Mouse (Mus musculus): ENCODE data around the gene Tm7sf3. TPM values are rescaled to one million over a fixed set of nuclear protein-coding genes. Genes with fewer than 3 reads are reported as not detected.

Tm7sf3 gene
- polyA plus RNA-seq, 2 experiments, result 11.2 to 24.8 TPM

GRCm38 (mm10) chr6:146615891-146616290, 26.7 kb downstream of the Tm7sf3 start:
- Histone ChIP-seq H3K9me3 (ENCODE audit: control insufficient read depth, low read length) (no peaks in the 10 kb centered on the region), H3K27me3 (ENCODE audit: control insufficient read depth, insufficient read depth, low read length) (no peaks in the 10 kb centered on the region), H3K36me3 (replicated peaks; ENCODE audit: control insufficient read depth, insufficient read depth, low read depth) (peaks cover 45% of the 10 kb centered on the region), H3K4me1 (replicated peaks; ENCODE audit: control insufficient read depth in 2 of 2, insufficient read depth in 2 of 2, low read length in 1 of 2) (peaks cover 32 to 39% of the 10 kb centered on the region in 2 experiments), H3K4me2 (ENCODE audit: low read depth) (no peak overlapping the region), H3K27ac (no peak overlapping the region; the same call in 1 of the 2 replicates), H3K4me3 (ENCODE audit: insufficient read depth in 1 of 2, low read depth in 2 of 2, low read length in 2 of 2) (no peak overlapping the region), H3K9ac (replicated peaks) (no peak overlapping the region)
- DNase-seq (ENCODE audit: low read depth in 3 of 3, low spot score in 3 of 3), result no peak
- WGBS (ENCODE audit: insufficient replicate concordance), result 88% methylated on average over 8 of the region's 8 CpGs
- TF ChIP-seq CTCF (IDR thresholded peaks at IDR 0.05; ENCODE audit: low read depth), result no peak
- no peak for TF ChIP-seq EP300 (IDR thresholded peaks at IDR 0.05; ENCODE audit: low read depth)
- ATAC-seq (ENCODE audit: insufficient read depth), result no peak

DNA sequence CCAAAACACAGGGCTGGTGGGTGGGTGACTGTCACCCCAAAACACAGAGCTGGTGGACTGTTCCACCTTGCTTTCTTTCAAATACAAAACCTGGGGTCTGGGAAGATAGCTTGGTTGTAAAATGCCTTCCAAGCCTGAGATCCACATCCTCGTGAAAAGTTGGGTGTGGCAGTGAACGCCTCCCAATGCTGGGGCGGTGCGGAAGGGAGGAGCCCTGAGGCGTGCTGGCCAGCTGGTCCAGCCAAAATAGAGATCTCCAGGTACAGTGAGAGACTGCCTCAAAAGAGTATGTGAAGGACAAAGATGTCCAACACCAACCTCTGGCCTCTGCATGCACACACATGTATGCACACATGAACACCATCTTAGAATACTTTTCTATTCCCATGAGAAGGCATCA, 28.1 kb downstream of the Tm7sf3 start:
- peak overlapping the region; percentile 63 for H3K4me2 ChIP-seq (ENCODE audit: low read depth)
- WGBS (ENCODE audit: insufficient replicate concordance), result 54% methylated on average over 5 of the region's 5 CpGs
- H3K9ac ChIP-seq (replicated peaks), result peak overlapping the region; percentile 45
- peaks cover 55% of the 10 kb centered on the region for H3K36me3 ChIP-seq (replicated peaks; ENCODE audit: control insufficient read depth, insufficient read depth, low read depth)
- peak overlapping the region; percentile 71 for H3K27ac ChIP-seq
- H3K27me3 ChIP-seq (ENCODE audit: control insufficient read depth, insufficient read depth, low read length), result no peaks in the 10 kb centered on the region
- peaks cover 45 to 49% of the 10 kb centered on the region in 2 experiments for H3K4me1 ChIP-seq (replicated peaks; ENCODE audit: control insufficient read depth in 2 of 2, insufficient read depth in 2 of 2, low read length in 1 of 2)
- H3K4me3 ChIP-seq (ENCODE audit: insufficient read depth in 1 of 2, low read depth in 2 of 2, low read length in 2 of 2), result peak overlapping the region in 1 of 2 experiments; percentile 10; a peak in 1 of 4 replicates
- no peaks in the 10 kb centered on the region for H3K9me3 ChIP-seq (ENCODE audit: control insufficient read depth, low read length)
- TF ChIP-seq CTCF (IDR thresholded peaks at IDR 0.05; ENCODE audit: low read depth), result no peak
- TF ChIP-seq EP300 (IDR thresholded peaks at IDR 0.05; ENCODE audit: low read depth), result no peak
- ATAC-seq (ENCODE audit: insufficient read depth) (peak; percentile 62), DNase-seq (ENCODE audit: low read depth in 3 of 3, low spot score in 3 of 3) (no peak)

GRCm38 (mm10) chr6:146613907-146614306, 28.7 kb downstream of the Tm7sf3 start:
- no peak for DNase-seq (ENCODE audit: low read depth in 3 of 3, low spot score in 3 of 3)
- Histone ChIP-seq H3K9ac (replicated peaks) (no peak overlapping the region), H3K4me3 (ENCODE audit: insufficient read depth in 1 of 2, low read depth in 2 of 2, low read length in 2 of 2) (no peak overlapping the region), H3K9me3 (ENCODE audit: control insufficient read depth, low read length) (no peaks in the 10 kb centered on the region), H3K4me1 (replicated peaks; ENCODE audit: control insufficient read depth in 2 of 2, insufficient read depth in 2 of 2, low read length in 1 of 2) (peaks cover 45 to 49% of the 10 kb centered on the region in 2 experiments), H3K4me2 (ENCODE audit: low read depth) (peak overlapping the region; percentile 63), H3K27me3 (ENCODE audit: control insufficient read depth, insufficient read depth, low read length) (no peaks in the 10 kb centered on the region), H3K27ac (peak overlapping the region; percentile 65), H3K36me3 (replicated peaks; ENCODE audit: control insufficient read depth, insufficient read depth, low read depth) (peaks cover 61% of the 10 kb centered on the region)
- WGBS (ENCODE audit: insufficient replicate concordance), result 79% methylated on average over 5 of the region's 5 CpGs
- TF ChIP-seq CTCF (IDR thresholded peaks at IDR 0.05; ENCODE audit: low read depth) (peak; percentile 66), EP300 (IDR thresholded peaks at IDR 0.05; ENCODE audit: low read depth) (no peak)
- no peak for ATAC-seq (ENCODE audit: insufficient read depth)

DNA sequence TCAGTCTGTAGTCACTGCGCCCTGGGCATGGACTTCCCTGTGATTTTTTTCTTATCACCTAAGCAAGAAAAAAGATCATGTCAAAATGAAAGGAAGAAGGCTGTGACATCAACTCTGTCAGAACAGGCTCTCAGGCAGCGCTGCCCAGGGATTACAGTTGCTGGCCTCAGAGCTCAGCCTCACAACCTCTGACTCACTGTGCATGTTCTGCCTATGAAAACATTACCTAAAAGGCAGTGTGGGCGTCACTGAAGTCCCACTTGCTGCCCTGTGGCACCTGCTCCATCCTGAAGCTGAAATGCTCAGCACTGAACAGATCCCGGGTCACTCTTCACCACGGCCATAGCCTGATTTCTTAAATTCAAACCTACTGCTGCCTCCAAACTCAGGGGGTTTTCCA, 29.9 kb downstream of the Tm7sf3 start:
- peaks cover 61% of the 10 kb centered on the region for H3K36me3 ChIP-seq (replicated peaks; ENCODE audit: control insufficient read depth, insufficient read depth, low read depth)
- H3K4me3 ChIP-seq (ENCODE audit: insufficient read depth in 1 of 2, low read depth in 2 of 2, low read length in 2 of 2), result no peak overlapping the region
- no peak overlapping the region for H3K9ac ChIP-seq (replicated peaks)
- TF ChIP-seq CTCF (IDR thresholded peaks at IDR 0.05; ENCODE audit: low read depth), result no peak
- no peak for TF ChIP-seq EP300 (IDR thresholded peaks at IDR 0.05; ENCODE audit: low read depth)
- WGBS (ENCODE audit: insufficient replicate concordance), result 86% methylated on average over 5 of the region's 5 CpGs
- H3K4me2 ChIP-seq (ENCODE audit: low read depth), result no peak overlapping the region
- H3K4me1 ChIP-seq (replicated peaks; ENCODE audit: control insufficient read depth in 2 of 2, insufficient read depth in 2 of 2, low read length in 1 of 2), result peaks cover 45 to 49% of the 10 kb centered on the region in 2 experiments
- no peak for ATAC-seq (ENCODE audit: insufficient read depth)
- H3K27me3 ChIP-seq (ENCODE audit: control insufficient read depth, insufficient read depth, low read length), result no peaks in the 10 kb centered on the region
- DNase-seq (ENCODE audit: low read depth in 3 of 3, low spot score in 3 of 3), result no peak
- H3K27ac ChIP-seq, result peak overlapping the region; percentile 99
- H3K9me3 ChIP-seq (ENCODE audit: control insufficient read depth, low read length), result no peaks in the 10 kb centered on the region

DNA sequence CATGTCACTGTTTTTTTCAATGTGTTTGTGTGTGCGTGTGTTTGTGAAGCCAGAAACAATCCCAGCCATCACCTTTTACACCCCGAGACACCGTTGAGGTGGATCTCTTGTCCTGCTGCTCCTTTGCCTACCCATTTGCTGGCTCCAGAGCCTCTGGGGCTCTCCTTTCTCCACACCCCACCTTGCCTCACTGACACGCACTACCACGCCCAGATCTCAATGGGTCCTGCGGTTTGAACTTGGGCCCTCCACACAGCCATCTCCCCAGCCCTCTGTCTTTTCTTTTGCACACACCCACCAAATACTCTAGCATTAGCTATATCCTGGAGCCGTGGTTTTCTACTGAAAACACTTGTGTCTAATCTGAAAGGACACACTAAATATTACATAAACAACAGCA, 30.7 kb downstream of the Tm7sf3 start:
- WGBS (ENCODE audit: insufficient replicate concordance), result 40% methylated on average over 7 of the region's 7 CpGs
- peak overlapping the region; percentile 70 for H3K9ac ChIP-seq (replicated peaks)

More for the DNA sequence above, 30.7 kb downstream of the Tm7sf3 start:
- no peak for DNase-seq (ENCODE audit: low read depth in 3 of 3, low spot score in 3 of 3)
- peaks cover 45 to 49% of the 10 kb centered on the region in 2 experiments for H3K4me1 ChIP-seq (replicated peaks; ENCODE audit: control insufficient read depth in 2 of 2, insufficient read depth in 2 of 2, low read length in 1 of 2)
- no peaks in the 10 kb centered on the region for H3K27me3 ChIP-seq (ENCODE audit: control insufficient read depth, insufficient read depth, low read length)
- H3K4me3 ChIP-seq (ENCODE audit: insufficient read depth in 1 of 2, low read depth in 2 of 2, low read length in 2 of 2), result peak overlapping the region in 1 of 2 experiments; percentile 18; a peak in 1 of 4 replicates
- H3K27ac ChIP-seq, result peak overlapping the region; percentile 99
- peaks cover 60% of the 10 kb centered on the region for H3K36me3 ChIP-seq (replicated peaks; ENCODE audit: control insufficient read depth, insufficient read depth, low read depth)
- TF ChIP-seq CTCF (IDR thresholded peaks at IDR 0.05; ENCODE audit: low read depth) (no peak), EP300 (IDR thresholded peaks at IDR 0.05; ENCODE audit: low read depth) (no peak)
- H3K4me2 ChIP-seq (ENCODE audit: low read depth), result peak overlapping the region; percentile 76
- H3K9me3 ChIP-seq (ENCODE audit: control insufficient read depth, low read length), result no peaks in the 10 kb centered on the region
- peak; percentile 86 for ATAC-seq (ENCODE audit: insufficient read depth)
